Mouse (Mus musculus) liver, embryonic 12.5 days (tissue): ENCODE results near the gene Gria2. TPM values are rescaled to one million over a fixed set of nuclear protein-coding genes. Genes with fewer than 3 reads are reported as not detected.

Experiments used
- ATAC-seq: fragments of 200-750 bp; cut with Nextera tagmentation; 2 replicates; pipeline ENCODE4 v1.8.0; 2017; ENCODE audit warnings: moderate number of reproducible peaks, mild to moderate bottlenecking, moderate library complexity
- H3K27ac ChIP-seq: fragments of 300-500 bp; sonication (generic); 2 replicates; pipeline ENCODE4 v1.5.1; 2016; ENCODE audit warnings: mild to moderate bottlenecking
- H3K27me3 ChIP-seq: fragments of 300-500 bp; sonication (generic); replicated peaks from 2 replicates; pipeline ENCODE4 v1.6.1; 2016; ENCODE audit warnings: mild to moderate bottlenecking, moderate library complexity
- H3K36me3 ChIP-seq: fragments of 300-500 bp; sonication (generic); 2 replicates; pipeline ENCODE4 v1.6.1; 2016; ENCODE audit warnings: mild to moderate bottlenecking, moderate library complexity
- H3K4me1 ChIP-seq: fragments of 300-500 bp; sonication (generic); 2 replicates; pipeline ENCODE4 v1.6.1; 2016
- H3K4me2 ChIP-seq: fragments of 300-500 bp; sonication (generic); 2 replicates; pipeline ENCODE4 v1.6.1; 2016; ENCODE audit warnings: mild to moderate bottlenecking, moderate library complexity
- H3K4me3 ChIP-seq: fragments of 300-500 bp; sonication (generic); 2 replicates; pipeline ENCODE4 v1.5.1; 2016; ENCODE audit warnings: mild to moderate bottlenecking, moderate library complexity
- H3K9ac ChIP-seq: fragments of 300-500 bp; sonication (generic); 2 replicates; pipeline ENCODE4 v1.6.1; 2016; ENCODE audit warnings: mild to moderate bottlenecking, moderate library complexity
- H3K9me3 ChIP-seq: fragments of 300-500 bp; sonication (generic); replicated peaks from 2 replicates; pipeline ENCODE4 v1.6.1; 2016; ENCODE audit warnings: mild to moderate bottlenecking, moderate library complexity
- WGBS: fragments of 180-500 bp; shearing (Covaris S2); methylation state at CpG from one replicate; pipeline ENCODE4 v1.1.7; 2016; ENCODE audit not compliant: insufficient replicate concordance; 5-methylcytosine and 5-hydroxymethylcytosine counted together
- polyA plus RNA-seq: library from polyadenylated mRNA; unstranded; fragments of >200 nt; fragmentation: Nextera tagmentation; extraction: Ambion mirVana; gene quantifications from 2 replicates; pipeline ENCODE4 v1.2.1, GENCODE M21; 2016

Gria2 gene
- polyA plus RNA-seq = 0.07 TPM in 1 of 2 replicates, not detected in the other

GRCm38 (mm10) chr3:80802596-80803081 lies at the start of gene Gria2:
Gene Gria2, minus strand, starts transcription at chr3:80802835.
- Histone ChIP-seq H3K4me3 (peak within 1 kb of the TSS; percentile 27), H3K4me1 (peaks cover 4% of the 10 kb centered on the region; the same call in 1 of the 2 replicates), H3K27me3 (peaks cover 31% of the 10 kb centered on the region), H3K9ac (no peak within 1 kb of the TSS), H3K9me3 (no peaks in the 10 kb centered on the region), H3K27ac (no peak within 1 kb of the TSS), H3K4me2 (peak within 1 kb of the TSS; percentile 62), H3K36me3 (no peaks in the 10 kb centered on the region)
- WGBS = 2% methylated on average over 35 of the region's 35 CpGs
- ATAC-seq = peak; percentile 59; the same call in 1 of the 2 replicates

GRCm38 (mm10) chr3:80850947-80851346 lies 48.3 kb upstream of the Gria2 start:
- H3K4me3 ChIP-seq = no peak overlapping the region
- H3K36me3 ChIP-seq = no peaks in the 10 kb centered on the region
- WGBS = 69% methylated on average over 10 of the region's 10 CpGs
- H3K9me3 ChIP-seq = no peaks in the 10 kb centered on the region
- no peak overlapping the region for H3K27ac ChIP-seq
- H3K27me3 ChIP-seq = no peaks in the 10 kb centered on the region
- H3K4me1 ChIP-seq = no peaks in the 10 kb centered on the region
- no peak overlapping the region for H3K4me2 ChIP-seq
- H3K9ac ChIP-seq = no peak overlapping the region
- ATAC-seq = no peak

GRCm38 (mm10) chr3:80845634-80846033 lies 43.0 kb upstream of the Gria2 start:
- WGBS = 66% methylated on average over 2 of the region's 2 CpGs
- no peaks in the 10 kb centered on the region for H3K9me3 ChIP-seq
- H3K27ac ChIP-seq = no peak overlapping the region
- no peak for ATAC-seq
- H3K4me2 ChIP-seq = no peak overlapping the region
- no peak overlapping the region for H3K4me3 ChIP-seq
- no peaks in the 10 kb centered on the region for H3K27me3 ChIP-seq
- H3K9ac ChIP-seq = no peak overlapping the region
- no peaks in the 10 kb centered on the region for H3K36me3 ChIP-seq
- H3K4me1 ChIP-seq = no peaks in the 10 kb centered on the region

GRCm38 (mm10) chr3:80839845-80840244 lies 37.2 kb upstream of the Gria2 start:
- Histone ChIP-seq H3K36me3 (no peaks in the 10 kb centered on the region), H3K9me3 (no peaks in the 10 kb centered on the region), H3K4me2 (no peak overlapping the region), H3K4me3 (no peak overlapping the region), H3K27me3 (no peaks in the 10 kb centered on the region), H3K4me1 (no peaks in the 10 kb centered on the region), H3K9ac (no peak overlapping the region), H3K27ac (no peak overlapping the region)
- WGBS = 68% methylated on average over 5 of the region's 5 CpGs
- no peak for ATAC-seq

- Histone ChIP-seq H3K9me3 (no peaks in the 10 kb centered on the region), H3K9ac (no peak overlapping the region), H3K4me3 (no peak overlapping the region), H3K36me3 (no peaks in the 10 kb centered on the region), H3K27me3 (no peaks in the 10 kb centered on the region), H3K4me2 (no peak overlapping the region), H3K27ac (no peak overlapping the region), H3K4me1 (no peaks in the 10 kb centered on the region)
- no peak for ATAC-seq
- WGBS = 44% methylated on average over 3 of the region's 3 CpGs
Observed at GRCm38 (mm10) chr3:80837583-80837982, 34.9 kb upstream of the Gria2 start.

GRCm38 (mm10) chr3:80823975-80824374 lies 21.3 kb upstream of the Gria2 start:
- H3K27ac ChIP-seq = no peak overlapping the region
- H3K9ac ChIP-seq = no peak overlapping the region
- H3K9me3 ChIP-seq = no peaks in the 10 kb centered on the region
- WGBS = 55% methylated on average over 1 of the region's 1 CpGs
- H3K36me3 ChIP-seq = no peaks in the 10 kb centered on the region
- ATAC-seq = no peak
- H3K4me3 ChIP-seq = no peak overlapping the region
- H3K4me2 ChIP-seq = no peak overlapping the region
- H3K4me1 ChIP-seq = no peaks in the 10 kb centered on the region
- no peaks in the 10 kb centered on the region for H3K27me3 ChIP-seq

- H3K36me3 ChIP-seq = no peaks in the 10 kb centered on the region
- H3K4me3 ChIP-seq = no peak overlapping the region
- no peak overlapping the region for H3K4me2 ChIP-seq
- no peaks in the 10 kb centered on the region for H3K9me3 ChIP-seq
- WGBS = 72% methylated on average over 1 of the region's 1 CpGs
- no peak overlapping the region for H3K27ac ChIP-seq
- H3K9ac ChIP-seq = no peak overlapping the region
- no peak for ATAC-seq
- H3K4me1 ChIP-seq = no peaks in the 10 kb centered on the region
- no peaks in the 10 kb centered on the region for H3K27me3 ChIP-seq
Observed at GRCm38 (mm10) chr3:80818619-80819018, 16.0 kb upstream of the Gria2 start.

- H3K27me3 ChIP-seq = no peaks in the 10 kb centered on the region
- no peak overlapping the region for H3K9ac ChIP-seq
- no peaks in the 10 kb centered on the region for H3K36me3 ChIP-seq
- no peaks in the 10 kb centered on the region for H3K9me3 ChIP-seq
- H3K4me2 ChIP-seq = no peak overlapping the region
- ATAC-seq = no peak
- no peak overlapping the region for H3K27ac ChIP-seq
- H3K4me3 ChIP-seq = no peak overlapping the region
- H3K4me1 ChIP-seq = no peaks in the 10 kb centered on the region
Observed at GRCm38 (mm10) chr3:80813734-80814133, 11.1 kb upstream of the Gria2 start.

GRCm38 (mm10) chr3:80812237-80812636 lies 9.6 kb upstream of the Gria2 start:
- H3K9me3 ChIP-seq = no peaks in the 10 kb centered on the region
- H3K4me3 ChIP-seq = no peak overlapping the region
- no peak for ATAC-seq
- H3K27me3 ChIP-seq = no peaks in the 10 kb centered on the region
- no peaks in the 10 kb centered on the region for H3K36me3 ChIP-seq
- H3K27ac ChIP-seq = no peak overlapping the region
- 49% methylated on average over 3 of the region's 3 CpGs for WGBS
- no peak overlapping the region for H3K4me2 ChIP-seq
- H3K9ac ChIP-seq = no peak overlapping the region
- H3K4me1 ChIP-seq = no peaks in the 10 kb centered on the region

- peaks cover 27% of the 10 kb centered on the region for H3K27me3 ChIP-seq
- no peak for ATAC-seq
- H3K9ac ChIP-seq = no peak overlapping the region
- H3K36me3 ChIP-seq = no peaks in the 10 kb centered on the region
- H3K27ac ChIP-seq = no peak overlapping the region
- peaks cover 4% of the 10 kb centered on the region; the same call in 1 of the 2 replicates for H3K4me1 ChIP-seq
- no peak overlapping the region for H3K4me2 ChIP-seq
- 11% methylated on average over 1 of the region's 1 CpGs for WGBS
- no peak overlapping the region for H3K4me3 ChIP-seq
- H3K9me3 ChIP-seq = no peaks in the 10 kb centered on the region
Observed at GRCm38 (mm10) chr3:80805327-80805726, 2.7 kb upstream of the Gria2 start.

- WGBS = 41% methylated on average over 1 of the region's 1 CpGs
- Histone ChIP-seq H3K27ac (no peak overlapping the region), H3K9me3 (no peaks in the 10 kb centered on the region), H3K4me3 (no peak overlapping the region), H3K9ac (no peak overlapping the region), H3K4me1 (peaks cover 4% of the 10 kb centered on the region; the same call in 1 of the 2 replicates), H3K36me3 (no peaks in the 10 kb centered on the region), H3K27me3 (peaks cover 31% of the 10 kb centered on the region), H3K4me2 (no peak overlapping the region)
- no peak for ATAC-seq
Observed at GRCm38 (mm10) chr3:80803811-80804210, 1.2 kb upstream of the Gria2 start.

GRCm38 (mm10) chr3:80803211-80803610 lies 576 bp upstream of the Gria2 start:
- WGBS = 56% methylated on average over 7 of the region's 8 CpGs
- Histone ChIP-seq H3K36me3 (no peaks in the 10 kb centered on the region), H3K27ac (no peak overlapping the region), H3K4me2 (no peak overlapping the region), H3K27me3 (peaks cover 31% of the 10 kb centered on the region), H3K4me3 (no peak overlapping the region), H3K9ac (no peak overlapping the region), H3K9me3 (no peaks in the 10 kb centered on the region), H3K4me1 (peaks cover 4% of the 10 kb centered on the region; the same call in 1 of the 2 replicates)
- no peak for ATAC-seq

- WGBS = 12% methylated on average over 6 of the region's 6 CpGs
- Histone ChIP-seq H3K4me2 (no peak overlapping the region), H3K27me3 (peaks cover 31% of the 10 kb centered on the region), H3K27ac (no peak overlapping the region), H3K4me1 (peaks cover 4% of the 10 kb centered on the region; the same call in 1 of the 2 replicates), H3K9me3 (no peaks in the 10 kb centered on the region), H3K36me3 (no peaks in the 10 kb centered on the region), H3K4me3 (no peak overlapping the region), H3K9ac (no peak overlapping the region)
- ATAC-seq = no peak
Observed at GRCm38 (mm10) chr3:80801827-80802310, 766 bp downstream of the Gria2 start.
